9 mouse cellular contexts compared by ENCODE assay signal in genomic region chr7:136496335-136497242, GRCm38 (mm10).
DNase-seq lines count a peak whose midpoint lies in the region; ATAC-seq and TF ChIP-seq lines count a peak whose summit lies in the region.
"Had no signal": no experiment of that assay in that cellular context is flagged by ENCODE, and none has a peak within 500 bp of the region (broad histone marks: within the 10 kb centered on the region; RNA-seq: fewer than 3 reads in every experiment).

No protein-coding gene starts in this region.

- no peaks in the 10 kb centered on the region for H3K9me3 ChIP-seq in forebrain, embryonic 11.5 days (ENCODE audit: control insufficient read depth, low read length)
- H3K9me3 ChIP-seq in forebrain, embryonic 16.5 days (ENCODE audit: control insufficient read depth, low read length) = no peaks in the 10 kb centered on the region
- H3K9me3 ChIP-seq in limb, embryonic 12.5 days = no peaks in the 10 kb centered on the region

- WGBS in forebrain, embryonic 11.5 days = 30% methylated on average over 19 of the region's 19 CpGs
- WGBS in forebrain, embryonic 16.5 days = 23% methylated on average over 19 of the region's 19 CpGs
- 42% methylated on average over 19 of the region's 19 CpGs for WGBS in limb, embryonic 12.5 days
- 41% methylated on average over 19 of the region's 19 CpGs for WGBS in thymus, adult 2 months

- peaks cover 15% of the 10 kb centered on the region for H3K4me1 ChIP-seq in forebrain, embryonic 11.5 days (replicated peaks; ENCODE audit: control insufficient read depth, insufficient read depth, low read length)
- H3K4me1 ChIP-seq in forebrain, embryonic 16.5 days (replicated peaks; ENCODE audit: control insufficient read depth, insufficient read depth, low read length) = peaks cover 31% of the 10 kb centered on the region
- H3K4me1 ChIP-seq in limb, embryonic 12.5 days (replicated peaks) = peaks cover 66% of the 10 kb centered on the region
- no peaks in the 10 kb centered on the region for H3K4me1 ChIP-seq in thymus, adult 2 months (replicated peaks; ENCODE audit: control insufficient read depth, insufficient read depth, low read length)

- H3K4me2 ChIP-seq in forebrain, embryonic 11.5 days (ENCODE audit: low read depth, low read length, severe bottlenecking) = no peak overlapping the region; the same call in 1 of the 2 replicates
- H3K4me2 ChIP-seq in forebrain, embryonic 16.5 days (ENCODE audit: low read length) = no peak overlapping the region; the same call in 1 of the 2 replicates
- peak overlapping the region; percentile 32 for H3K4me2 ChIP-seq in limb, embryonic 12.5 days

- H3K36me3 ChIP-seq in forebrain, embryonic 11.5 days (ENCODE audit: control insufficient read depth, insufficient read depth, low read length) = no peaks in the 10 kb centered on the region
- H3K36me3 ChIP-seq in forebrain, embryonic 16.5 days (ENCODE audit: control insufficient read depth, insufficient read depth) = no peaks in the 10 kb centered on the region
- no peaks in the 10 kb centered on the region for H3K36me3 ChIP-seq in limb, embryonic 12.5 days
- H3K36me3 ChIP-seq in thymus, adult 2 months (ENCODE audit: control insufficient read depth, insufficient read depth, low read length) = no peaks in the 10 kb centered on the region

- H3K27me3 ChIP-seq in forebrain, embryonic 11.5 days (ENCODE audit: control insufficient read depth, insufficient read depth, low read length) = peaks cover 66% of the 10 kb centered on the region
- peaks cover 70% of the 10 kb centered on the region for H3K27me3 ChIP-seq in forebrain, embryonic 16.5 days (replicated peaks; ENCODE audit: control insufficient read depth, insufficient read depth, low read length)
- peaks cover 22% of the 10 kb centered on the region; the same call in 1 of the 2 replicates for H3K27me3 ChIP-seq in limb, embryonic 12.5 days
- H3K27me3 ChIP-seq in thymus, adult 2 months (ENCODE audit: control insufficient read depth, insufficient read depth, low read length) = no peaks in the 10 kb centered on the region; the same call in 1 of the 2 replicates

- no peak for DNase-seq in forebrain, embryonic 11.5 days (ENCODE audit: low spot score)
- peak; percentile 34 for DNase-seq in right cerebral cortex, postnatal 25 days
- DNase-seq in right cerebral cortex, postnatal 4 days = no peak
- no peak for DNase-seq in urinary bladder, postnatal 10 days (ENCODE audit: low spot score)
- DNase-seq in thymus, adult 2 months = no peak
- DNase-seq: kidney, postnatal 14 days had no signal

- H3K9ac ChIP-seq in forebrain, embryonic 11.5 days (ENCODE audit: low read length) = 0 out of 2 replicates have a peak overlapping the region, but pooled peaks have one; percentile 4
- H3K9ac ChIP-seq in forebrain, embryonic 16.5 days (replicated peaks; ENCODE audit: low read depth, low read length) = no peak overlapping the region
- H3K9ac ChIP-seq in limb, embryonic 12.5 days (replicated peaks) = peak overlapping the region; percentile 37; the same call in 1 of the 2 replicates

- H3K4me3 ChIP-seq in forebrain, embryonic 11.5 days (ENCODE audit: low read depth, low read length) = no peak overlapping the region
- no peak overlapping the region for H3K4me3 ChIP-seq in forebrain, embryonic 16.5 days (replicated peaks; ENCODE audit: low read length)
- H3K4me3 ChIP-seq in limb, embryonic 12.5 days (replicated peaks) = no peak overlapping the region
- no peak overlapping the region for H3K4me3 ChIP-seq in thymus, adult 2 months (ENCODE audit: control insufficient read depth, insufficient read depth, low read length)

- TF ChIP-seq POLR2A in thymus, adult 2 months (IDR thresholded peaks at IDR 0.05; ENCODE audit: control insufficient read depth, extremely low read depth, insufficient read depth, low read length, poor library complexity) = no peak

- no peak for ATAC-seq in forebrain, embryonic 11.5 days (replicated peaks; ENCODE audit: low FRiP score)
- ATAC-seq in forebrain, embryonic 16.5 days = no peak
- ATAC-seq in limb, embryonic 12.5 days (ENCODE audit: insufficient number of reproducible peaks, insufficient read depth, low FRiP score, low TSS enrichment, low read depth) = no peak
- ATAC-seq in inflammation-experienced regulatory T-cells, adult 6 months = no peak

- no peak overlapping the region for H3K27ac ChIP-seq in forebrain, embryonic 11.5 days (ENCODE audit: low read depth, low read length)
- no peak overlapping the region for H3K27ac ChIP-seq in forebrain, embryonic 16.5 days (ENCODE audit: low read length)
- peak overlapping the region; percentile 82 for H3K27ac ChIP-seq in limb, embryonic 12.5 days
- no peak overlapping the region for H3K27ac ChIP-seq in thymus, adult 2 months (ENCODE audit: control insufficient read depth, insufficient read depth, low read length)

- TF ChIP-seq CTCF in thymus, adult 2 months (IDR thresholded peaks at IDR 0.05; ENCODE audit: borderline replicate concordance, control insufficient read depth, extremely low read depth, insufficient read depth, low read length, poor library complexity) = no peak
